In genomic region chr19:57373276-57373811, GRCm38 (mm10) we compare ENCODE assay signal across 29 mouse cellular contexts. TPM values are rescaled to one million over a fixed set of nuclear protein-coding genes. Genes with fewer than 3 reads are reported as not detected.
DNase-seq lines count a peak whose midpoint lies in the region; ATAC-seq and TF ChIP-seq lines count a peak whose summit lies in the region.
"Had no signal": no experiment of that assay in that cellular context is flagged by ENCODE, and none has a peak within 500 bp of the region (broad histone marks: within the 10 kb centered on the region; RNA-seq: fewer than 3 reads in every experiment).

No protein-coding gene starts in this region.

- TF ChIP-seq CTCF in left cerebral cortex, adult 2 months (IDR thresholded peaks at IDR 0.05) = no peak

- no peak overlapping the region for H3K9ac ChIP-seq in heart, embryonic 12.5 days
- H3K9ac ChIP-seq: embryonic facial prominence, embryonic 15.5 days; forebrain, embryonic 12.5 days; forebrain, postnatal 0 days; hindbrain, embryonic 15.5 days; liver, embryonic 14.5 days; midbrain, embryonic 13.5 days; neural tube, embryonic 13.5 days had no signal

- H3K4me2 ChIP-seq in heart, embryonic 12.5 days = no peak overlapping the region
- H3K4me2 ChIP-seq: embryonic facial prominence, embryonic 15.5 days; forebrain, embryonic 12.5 days; hindbrain, embryonic 15.5 days; midbrain, embryonic 13.5 days; neural tube, embryonic 13.5 days had no signal

- H3K9me3 ChIP-seq in embryonic facial prominence, embryonic 10.5 days = no peaks in the 10 kb centered on the region
- no peaks in the 10 kb centered on the region for H3K9me3 ChIP-seq in heart, embryonic 12.5 days (replicated peaks)
- H3K9me3 ChIP-seq: embryonic facial prominence, embryonic 15.5 days; forebrain, embryonic 12.5 days; G1E; hindbrain, embryonic 10.5 days; hindbrain, embryonic 15.5 days; midbrain, embryonic 13.5 days; neural tube, embryonic 13.5 days had no signal

- H3K36me3 ChIP-seq in embryonic facial prominence, embryonic 10.5 days (replicated peaks) = peaks cover 99% of the 10 kb centered on the region
- H3K36me3 ChIP-seq in heart, embryonic 12.5 days = peaks cover 91% of the 10 kb centered on the region

- WGBS in embryonic facial prominence, embryonic 10.5 days = 49% methylated on average over 8 of the region's 8 CpGs
- WGBS in heart, embryonic 12.5 days = 75% methylated on average over 8 of the region's 8 CpGs

- H3K4me3 ChIP-seq in left cerebral cortex, adult 2 months = no peak overlapping the region
- H3K4me3 ChIP-seq in embryonic facial prominence, embryonic 10.5 days = no peak overlapping the region
- no peak overlapping the region for H3K4me3 ChIP-seq in heart, embryonic 12.5 days
- H3K4me3 ChIP-seq: embryonic facial prominence, embryonic 15.5 days; forebrain, embryonic 12.5 days; hindbrain, embryonic 10.5 days; hindbrain, embryonic 15.5 days; midbrain, embryonic 13.5 days; neural tube, embryonic 13.5 days had no signal

- H3K4me1 ChIP-seq in embryonic facial prominence, embryonic 10.5 days = peaks cover 16% of the 10 kb centered on the region; the same call in 1 of the 2 replicates
- H3K4me1 ChIP-seq in heart, embryonic 12.5 days (replicated peaks) = peaks cover 12% of the 10 kb centered on the region
- H3K4me1 ChIP-seq: forebrain, embryonic 12.5 days; hindbrain, embryonic 10.5 days; hindbrain, embryonic 15.5 days; neural tube, embryonic 13.5 days had no signal

- ATAC-seq in heart, embryonic 12.5 days (ENCODE audit: insufficient number of reproducible peaks, low FRiP score) = no peak
- ATAC-seq: forebrain, postnatal 0 days; inflammation-experienced regulatory T-cells, adult 6 months; midbrain, embryonic 13.5 days had no signal

- no peaks in the 10 kb centered on the region for H3K27me3 ChIP-seq in embryonic facial prominence, embryonic 10.5 days (replicated peaks; ENCODE audit: low read depth, poor library complexity, severe bottlenecking)
- H3K27me3 ChIP-seq in heart, embryonic 12.5 days (replicated peaks) = no peaks in the 10 kb centered on the region
- H3K27me3 ChIP-seq: embryonic facial prominence, embryonic 15.5 days; forebrain, embryonic 12.5 days; hindbrain, embryonic 15.5 days; midbrain, embryonic 13.5 days; neural tube, embryonic 13.5 days had no signal

- peak; percentile 36 for DNase-seq in gastrocnemius, adult 18-20 months (ENCODE audit: low spot score)
- DNase-seq in gastrocnemius, postnatal 10 days = no peak
- no peak for DNase-seq in left cerebral cortex, adult 2 months (ENCODE audit: extremely low spot score in 1 of 2, low spot score in 2 of 2)
- no peak for DNase-seq in left cerebral cortex, postnatal 4 days
- DNase-seq in embryonic facial prominence, embryonic 10.5 days (ENCODE audit: low spot score) = peak; percentile 35
- peak; percentile 64 for DNase-seq in skeletal muscle tissue, adult 2 months (ENCODE audit: low read depth, low spot score)
- DNase-seq: adrenal gland, postnatal 10 days; cerebellum, adult 18-20 months; cerebellum, postnatal 14 days; forebrain, postnatal 0 days; heart, postnatal 14 days; kidney, adult 11 months; kidney, postnatal 36 days; liver; lung, adult 2 months; lung, postnatal 10 days; right cerebral cortex, postnatal 25 days; thymus, postnatal 4 days had no signal

- peak overlapping the region; percentile 70 for H3K27ac ChIP-seq in left cerebral cortex, adult 2 months
- no peak overlapping the region for H3K27ac ChIP-seq in embryonic facial prominence, embryonic 10.5 days (replicated peaks)
- no peak overlapping the region for H3K27ac ChIP-seq in heart, embryonic 12.5 days (ENCODE audit: poor library complexity, severe bottlenecking)
- H3K27ac ChIP-seq: embryonic facial prominence, embryonic 15.5 days; forebrain, embryonic 12.5 days; hindbrain, embryonic 10.5 days; hindbrain, embryonic 15.5 days; liver, embryonic 14.5 days; macrophage; midbrain, embryonic 13.5 days; neural tube, embryonic 13.5 days had no signal

- intact Hi-C loops in left cerebral cortex, adult 2 months (cut with DNase I) = loop anchor here (5.0 kb wide), 1 partner anchor 239 kb away; the partner anchor contains the start of gene Atrnl1
- intact Hi-C loops in left cerebral cortex, postnatal 4 days (cut with DNase I) = no loop called here

RNA-seq across cellular contexts. Expression of gene Fam160b1, which starts 12.9 kb away (rescaled TPM):
- total RNA-seq in gastrocnemius, adult 18-20 months (2021) = 1 to 10 TPM; 8.8 to 9.7 TPM
- 10 to 100 TPM in 1 of 2 experiments, 1 to 10 TPM in 1; 9.6 to 12.8 TPM for total RNA-seq in gastrocnemius, postnatal 10 days (2021)
- total RNA-seq in left cerebral cortex, adult 2 months (2021) = 10 to 100 TPM; 24.2 to 27.1 TPM
- 10 to 100 TPM; 27.9 to 30.4 TPM for total RNA-seq in left cerebral cortex, postnatal 4 days (2021)
- 12.6 and 13.1 TPM in 2 replicates for polyA plus RNA-seq in embryonic facial prominence, embryonic 10.5 days (2016; fragmentation: Nextera tagmentation; extraction: Ambion mirVana)
- polyA plus RNA-seq in heart, embryonic 12.5 days (2016; fragmentation: Nextera tagmentation; extraction: Ambion mirVana) = 15.4 TPM in 2 replicates

RNA-seq across cellular contexts. Expression of gene Ablim1, which starts 58.6 kb away (rescaled TPM):
- total RNA-seq in gastrocnemius, adult 18-20 months (2021) = 10 to 100 TPM; 36.0 to 65.7 TPM
- total RNA-seq in gastrocnemius, postnatal 10 days (2021) = 10 to 100 TPM; 42.8 to 52.0 TPM
- total RNA-seq in left cerebral cortex, adult 2 months (2021) = 100 to 1,000 TPM; 118 to 124 TPM
- 100 to 1,000 TPM; 204 to 208 TPM for total RNA-seq in left cerebral cortex, postnatal 4 days (2021)
- 17.7 and 22.4 TPM in 2 replicates for polyA plus RNA-seq in embryonic facial prominence, embryonic 10.5 days (2016; fragmentation: Nextera tagmentation; extraction: Ambion mirVana)
- polyA plus RNA-seq in heart, embryonic 12.5 days (2016; fragmentation: Nextera tagmentation; extraction: Ambion mirVana) = 53.4 and 53.5 TPM in 2 replicates

Comparison
In these comparisons a context has a peak if more than half of its experiments do, and no peak if none do; other contexts are left out.
1. DNase-seq: peak in gastrocnemius, adult 18-20 months (single experiment), embryonic facial prominence, embryonic 10.5 days (single experiment) and skeletal muscle tissue, adult 2 months (single experiment); none in gastrocnemius, postnatal 10 days (single experiment), left cerebral cortex, adult 2 months (0 of 2) and left cerebral cortex, postnatal 4 days (single experiment).